Mouse (Mus musculus): ENCODE data around the gene Exoc2. TPM values are rescaled to one million over a fixed set of nuclear protein-coding genes. Genes with fewer than 3 reads are reported as not detected.

Gene Exoc2
- polyA plus RNA-seq, 1 experiment from 2014 or later, result 55.8 TPM

DNA sequence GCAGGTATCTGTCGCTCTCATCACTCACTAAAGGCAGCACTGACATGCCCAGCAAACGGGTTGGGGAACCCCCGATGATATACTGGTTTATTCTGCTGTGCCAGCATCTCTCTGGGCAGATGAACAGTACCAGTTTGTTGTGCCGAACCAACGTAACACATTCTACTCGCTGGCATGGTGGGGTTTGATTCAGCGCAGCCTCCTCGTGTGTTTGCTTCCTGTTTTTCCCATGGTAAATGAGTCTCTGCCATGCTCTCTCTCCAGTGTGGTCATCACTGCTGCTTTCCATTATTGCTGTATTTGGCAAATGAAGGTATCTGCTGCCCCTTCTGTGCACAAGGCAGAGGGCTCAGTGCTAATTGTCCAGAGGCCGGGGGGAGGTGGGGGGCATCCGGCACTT lies 15.8 kb upstream of the Exoc2 start:
- Histone ChIP-seq H3K27me3 (peaks cover 11% of the 10 kb centered on the region; the same call in 1 of the 2 replicates), H3K36me3 (no peaks in the 10 kb centered on the region), H3K9me3 (no peaks in the 10 kb centered on the region), H3K27ac (replicated peaks) (no peak overlapping the region), H3K4me3 (no peak overlapping the region), H3K4me1 (peaks cover 13% of the 10 kb centered on the region), H3K9ac (replicated peaks) (no peak overlapping the region), H3K4me2 (replicated peaks) (no peak overlapping the region)
- ATAC-seq (replicated peaks), result no peak
- WGBS, result 86% methylated on average over 10 of the region's 10 CpGs

DNA sequence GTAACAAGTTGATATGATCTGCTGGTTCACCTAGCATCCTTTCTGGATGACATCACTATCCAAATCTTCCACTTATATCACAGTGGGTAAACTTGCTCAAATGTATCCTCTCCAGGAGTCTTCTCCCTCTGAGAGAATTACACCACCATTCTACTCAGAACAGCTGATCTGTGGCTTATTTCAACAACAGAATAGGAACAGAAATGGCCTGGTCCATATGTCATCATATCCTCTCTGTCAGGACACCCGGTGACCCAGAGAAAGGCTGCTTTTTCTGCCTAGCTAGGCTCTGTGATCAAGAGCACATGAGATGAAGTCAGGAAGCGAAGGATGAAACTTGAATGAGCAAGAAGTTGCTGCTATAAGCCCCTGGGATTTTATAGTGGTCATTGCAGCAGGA lies 13.8 kb upstream of the Exoc2 start:
- Histone ChIP-seq H3K9me3 (no peaks in the 10 kb centered on the region), H3K4me1 (peaks cover 13% of the 10 kb centered on the region), H3K36me3 (no peaks in the 10 kb centered on the region), H3K4me3 (no peak overlapping the region), H3K27me3 (peaks cover 11% of the 10 kb centered on the region; the same call in 1 of the 2 replicates), H3K27ac (replicated peaks) (no peak overlapping the region), H3K4me2 (replicated peaks) (no peak overlapping the region), H3K9ac (replicated peaks) (no peak overlapping the region)
- ATAC-seq (replicated peaks), result no peak
- 89% methylated on average over 2 of the region's 2 CpGs for WGBS

DNA sequence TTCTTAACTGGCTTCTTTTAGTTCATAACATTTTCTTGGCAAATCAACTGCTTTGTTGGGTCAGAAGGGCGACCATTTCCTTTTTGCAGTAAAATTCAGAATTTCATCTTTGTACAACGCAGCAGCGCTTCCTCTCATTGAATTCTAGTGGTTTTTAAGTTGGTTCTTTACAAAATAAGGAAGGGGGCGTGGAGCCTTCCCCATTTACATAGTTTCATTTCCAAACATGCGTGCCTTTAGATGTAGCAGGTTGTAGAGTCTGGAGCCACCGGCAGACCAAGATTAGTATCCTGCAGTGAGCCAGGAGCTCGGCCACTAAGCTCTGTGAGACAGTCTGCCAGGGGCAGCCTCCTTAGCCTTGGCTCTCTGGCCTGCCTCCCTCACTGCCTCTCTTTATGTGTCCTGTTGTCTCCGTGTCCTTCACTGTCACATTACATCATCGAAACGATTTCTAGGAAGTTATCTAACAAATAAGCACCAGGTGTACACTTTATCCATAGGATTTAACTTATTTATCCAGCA lies 13.1 kb upstream of the Exoc2 start:
- 70% methylated on average over 10 of the region's 10 CpGs for WGBS
- H3K4me3 ChIP-seq, result no peak overlapping the region
- no peak overlapping the region for H3K9ac ChIP-seq (replicated peaks)
- H3K36me3 ChIP-seq, result no peaks in the 10 kb centered on the region
- ATAC-seq (replicated peaks), result no peak
- no peak overlapping the region for H3K27ac ChIP-seq (replicated peaks)
- H3K4me2 ChIP-seq (replicated peaks), result no peak overlapping the region
- H3K27me3 ChIP-seq, result peaks cover 11% of the 10 kb centered on the region; the same call in 1 of the 2 replicates
- H3K4me1 ChIP-seq, result peaks cover 13% of the 10 kb centered on the region
- H3K9me3 ChIP-seq, result no peaks in the 10 kb centered on the region

DNA sequence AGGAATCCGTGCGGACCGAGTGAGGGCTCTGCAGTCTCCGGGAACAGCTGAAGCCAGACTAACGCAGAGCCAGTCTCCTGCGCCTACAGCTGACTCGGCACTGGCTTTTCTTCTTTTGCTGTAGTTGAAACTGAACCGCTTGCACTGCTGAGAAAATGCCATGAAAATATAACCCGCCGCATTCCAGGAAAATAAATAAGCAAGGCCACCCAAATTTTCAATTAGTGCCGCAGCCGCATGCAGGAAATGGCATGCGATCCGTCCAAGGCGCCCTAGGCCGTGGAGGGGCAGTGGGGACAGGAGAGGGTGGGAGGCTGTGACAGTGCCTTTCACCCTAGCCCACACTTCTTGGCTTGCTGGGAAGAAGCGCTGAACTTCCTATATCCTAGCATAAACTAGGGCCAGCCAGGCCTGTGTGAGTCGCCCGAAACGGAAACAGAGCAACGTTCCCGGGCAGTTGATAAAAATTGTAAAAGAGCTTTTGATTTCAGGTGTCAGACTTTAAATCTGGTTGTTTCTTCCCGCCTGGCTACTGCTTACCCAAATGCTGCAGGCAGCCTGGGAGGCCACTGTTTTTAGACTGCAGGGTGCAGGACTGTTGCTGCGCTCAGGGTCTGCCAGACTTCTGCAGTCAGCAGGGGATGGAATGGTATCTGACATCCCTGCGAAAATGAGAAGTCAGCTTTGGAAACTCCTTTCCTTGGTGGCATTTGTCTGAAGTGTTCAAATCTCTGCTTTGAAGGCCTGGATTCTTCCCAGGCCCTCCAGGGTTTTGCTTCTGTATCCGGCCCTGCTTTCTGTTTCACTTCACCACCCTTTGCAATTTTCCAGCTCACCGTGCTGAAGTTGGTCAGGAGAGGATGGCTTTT lies 11.9 kb upstream of the Exoc2 start:
- peaks cover 13% of the 10 kb centered on the region for H3K4me1 ChIP-seq
- H3K27me3 ChIP-seq, result peaks cover 11% of the 10 kb centered on the region; the same call in 1 of the 2 replicates
- 0 out of 2 replicates have a peak overlapping the region, but pooled peaks have one; percentile 6 for H3K27ac ChIP-seq (replicated peaks)
- peak; percentile 91 for ATAC-seq (replicated peaks)
- H3K4me2 ChIP-seq (replicated peaks), result peak overlapping the region; percentile 52
- H3K9ac ChIP-seq (replicated peaks), result peak overlapping the region; percentile 30
- H3K36me3 ChIP-seq, result no peaks in the 10 kb centered on the region
- H3K9me3 ChIP-seq, result no peaks in the 10 kb centered on the region
- WGBS, result 17% methylated on average over 27 of the region's 27 CpGs
- peak overlapping the region; percentile 32 for H3K4me3 ChIP-seq

DNA sequence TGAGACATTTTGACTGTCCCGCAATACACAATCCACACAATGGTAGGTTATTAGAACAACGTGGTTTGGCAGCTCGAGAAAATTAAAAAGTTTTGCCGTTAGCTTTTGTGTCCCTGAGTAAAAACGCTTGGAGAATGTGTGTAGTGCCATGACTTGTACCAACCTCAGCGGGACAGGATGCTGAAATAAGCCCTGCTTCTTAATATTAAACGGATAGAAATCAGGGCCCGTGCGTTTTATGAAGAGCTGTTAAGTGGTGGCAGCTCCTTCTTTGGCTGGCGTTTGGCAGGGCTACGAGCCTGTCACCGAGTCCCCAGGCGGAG lies 11.3 kb upstream of the Exoc2 start:
- peak overlapping the region; percentile 32 for H3K4me3 ChIP-seq
- ATAC-seq (replicated peaks), result peak; percentile 41; the same call in 1 of the 2 replicates
- 15% methylated on average over 13 of the region's 13 CpGs for WGBS
- no peaks in the 10 kb centered on the region for H3K9me3 ChIP-seq
- H3K9ac ChIP-seq (replicated peaks), result peak overlapping the region; percentile 30
- H3K4me2 ChIP-seq (replicated peaks), result peak overlapping the region; percentile 52
- no peak overlapping the region for H3K27ac ChIP-seq (replicated peaks)
- peaks cover 13% of the 10 kb centered on the region for H3K4me1 ChIP-seq
- H3K36me3 ChIP-seq, result no peaks in the 10 kb centered on the region
- H3K27me3 ChIP-seq, result peaks cover 11% of the 10 kb centered on the region; the same call in 1 of the 2 replicates

DNA sequence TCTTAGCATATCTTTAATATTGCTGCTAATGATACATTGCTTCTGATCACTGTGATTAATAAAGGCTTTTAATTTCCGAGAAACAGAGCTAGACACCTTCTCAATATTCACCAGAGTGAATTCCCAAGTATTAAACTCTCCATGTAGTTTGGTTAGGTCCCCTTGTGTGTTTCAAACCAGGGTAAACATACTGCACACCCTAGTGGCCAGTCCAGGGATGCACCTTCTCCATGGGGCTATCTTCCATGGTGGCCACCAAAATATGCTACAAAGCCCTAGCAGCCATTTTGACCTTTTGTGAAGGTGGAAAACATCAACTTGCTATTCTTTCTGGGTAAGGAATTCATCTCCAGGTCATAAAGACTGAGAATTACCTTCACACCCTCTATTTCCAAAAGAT lies 7.8 kb upstream of the Exoc2 start:
- no peak overlapping the region for H3K9ac ChIP-seq (replicated peaks)
- no peaks in the 10 kb centered on the region for H3K9me3 ChIP-seq
- H3K27ac ChIP-seq (replicated peaks), result no peak overlapping the region
- 66% methylated on average over 1 of the region's 1 CpGs for WGBS
- ATAC-seq (replicated peaks), result no peak
- H3K36me3 ChIP-seq, result no peaks in the 10 kb centered on the region
- peaks cover under 1% of the 10 kb centered on the region; the same call in 1 of the 2 replicates for H3K27me3 ChIP-seq
- no peak overlapping the region for H3K4me3 ChIP-seq
- H3K4me1 ChIP-seq, result peaks cover 18% of the 10 kb centered on the region
- H3K4me2 ChIP-seq (replicated peaks), result no peak overlapping the region

DNA sequence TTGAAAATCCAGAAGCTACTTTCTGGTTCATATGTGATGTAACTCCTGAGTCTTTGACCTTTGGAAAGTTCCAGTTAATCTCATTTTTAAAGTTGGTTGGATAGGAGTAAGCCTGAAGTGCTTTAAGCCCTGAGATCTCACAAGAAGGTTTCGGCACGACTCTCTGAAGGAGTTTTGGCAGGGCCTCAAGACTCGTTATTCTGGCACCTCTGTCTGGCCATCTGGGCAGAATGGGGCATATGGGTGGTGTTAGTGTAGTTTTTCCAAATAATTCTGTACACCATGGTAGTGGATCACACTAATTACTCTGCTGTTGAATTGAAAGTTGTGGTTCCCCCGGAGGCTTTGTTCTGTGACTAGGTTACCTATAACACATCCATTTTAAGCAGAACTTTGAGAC lies 4.3 kb upstream of the Exoc2 start:
- peaks cover 10% of the 10 kb centered on the region for H3K4me1 ChIP-seq
- no peak overlapping the region for H3K4me3 ChIP-seq
- no peaks in the 10 kb centered on the region for H3K36me3 ChIP-seq
- H3K9ac ChIP-seq (replicated peaks), result no peak overlapping the region
- no peak overlapping the region for H3K27ac ChIP-seq (replicated peaks)
- ATAC-seq (replicated peaks), result no peak; the same call in 1 of the 2 replicates
- H3K4me2 ChIP-seq (replicated peaks), result no peak overlapping the region
- H3K27me3 ChIP-seq, result no peaks in the 10 kb centered on the region
- no peaks in the 10 kb centered on the region for H3K9me3 ChIP-seq
- 19% methylated on average over 4 of the region's 4 CpGs for WGBS

DNA sequence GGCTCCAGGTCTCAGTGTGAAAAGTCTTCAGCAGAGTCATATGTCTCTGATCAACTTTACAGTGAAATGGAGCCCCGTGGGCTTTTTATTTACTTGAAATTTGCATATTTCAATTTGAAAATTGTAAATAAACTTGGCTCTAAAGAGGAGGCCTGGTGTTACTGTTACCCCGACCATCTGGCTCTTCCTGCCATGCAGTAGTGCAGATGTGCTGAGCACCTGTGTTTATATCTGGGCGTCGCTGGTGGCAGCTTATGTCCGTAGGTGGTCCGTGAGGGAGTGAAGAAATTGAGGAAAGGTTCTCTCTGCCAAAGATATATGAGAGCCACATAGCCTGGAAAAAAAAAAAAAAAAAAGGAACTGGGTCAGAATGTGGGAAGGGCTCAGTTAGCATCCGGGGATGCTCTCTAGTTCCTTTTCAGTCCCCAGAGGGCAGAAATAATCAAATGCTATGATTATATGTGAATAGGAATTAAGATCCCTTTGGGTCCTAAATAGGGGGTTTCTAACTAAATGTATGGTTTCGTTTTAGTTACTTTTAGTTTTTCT lies 2.7 kb upstream of the Exoc2 start:
- no peak for ATAC-seq (replicated peaks)
- Histone ChIP-seq H3K4me1 (peaks cover 17% of the 10 kb centered on the region), H3K4me3 (no peak overlapping the region), H3K27ac (replicated peaks) (no peak overlapping the region), H3K9ac (replicated peaks) (no peak overlapping the region), H3K36me3 (no peaks in the 10 kb centered on the region), H3K4me2 (replicated peaks) (no peak overlapping the region), H3K9me3 (no peaks in the 10 kb centered on the region), H3K27me3 (no peaks in the 10 kb centered on the region)
- WGBS, result 56% methylated on average over 8 of the region's 8 CpGs

DNA sequence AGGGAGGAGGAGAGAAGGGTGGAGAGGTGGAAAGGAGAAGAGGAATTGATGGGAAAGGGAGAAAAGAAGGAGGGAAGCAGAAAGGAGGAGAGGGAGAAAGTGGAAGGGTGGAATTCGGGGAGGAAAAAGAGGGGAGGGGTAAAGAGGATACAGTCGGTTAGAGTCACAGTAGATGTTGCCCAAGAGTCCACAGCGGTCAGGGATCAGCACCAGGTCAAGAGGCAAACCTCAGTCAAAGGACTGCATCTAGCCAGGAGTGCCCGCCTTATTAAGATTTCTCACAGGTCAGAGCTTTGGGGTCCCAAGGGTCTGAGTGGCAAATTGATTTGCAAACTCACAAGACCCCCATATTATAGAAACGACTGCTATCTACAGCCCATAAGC lies 346 bp upstream of the Exoc2 start:
- peak overlapping the region; percentile 92 for H3K4me3 ChIP-seq
- ATAC-seq (replicated peaks), result peak; percentile 57
- peak overlapping the region; percentile 60 for H3K4me2 ChIP-seq (replicated peaks)
- H3K36me3 ChIP-seq, result no peaks in the 10 kb centered on the region
- no peaks in the 10 kb centered on the region for H3K9me3 ChIP-seq
- peak overlapping the region; percentile 80 for H3K9ac ChIP-seq (replicated peaks)
- 22% methylated on average over 5 of the region's 5 CpGs for WGBS
- no peaks in the 10 kb centered on the region for H3K27me3 ChIP-seq
- H3K4me1 ChIP-seq, result peaks cover 21% of the 10 kb centered on the region
- no peak overlapping the region for H3K27ac ChIP-seq (replicated peaks)

DNA sequence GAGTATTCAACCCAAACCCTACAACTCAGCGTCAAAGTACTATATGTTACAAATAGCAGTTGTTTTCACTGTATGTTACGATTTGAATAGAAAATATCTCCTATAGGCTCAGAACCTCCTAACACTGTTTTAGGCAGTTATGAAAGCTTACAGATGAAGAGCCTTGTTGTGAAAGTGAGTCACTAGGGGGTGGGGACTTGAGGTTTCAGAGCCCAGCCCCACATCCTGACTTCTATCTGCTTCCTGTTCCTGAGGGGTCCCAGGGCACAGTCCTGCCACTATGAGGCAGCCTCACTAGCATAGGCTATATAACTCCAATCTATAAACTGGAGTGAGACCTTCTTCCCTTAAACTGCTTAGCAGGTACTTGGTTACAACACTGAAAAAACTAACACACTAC lies 1.8 kb downstream of the Exoc2 start:
- no peak overlapping the region for H3K9ac ChIP-seq (replicated peaks)
- no peak for ATAC-seq (replicated peaks)

DNA sequence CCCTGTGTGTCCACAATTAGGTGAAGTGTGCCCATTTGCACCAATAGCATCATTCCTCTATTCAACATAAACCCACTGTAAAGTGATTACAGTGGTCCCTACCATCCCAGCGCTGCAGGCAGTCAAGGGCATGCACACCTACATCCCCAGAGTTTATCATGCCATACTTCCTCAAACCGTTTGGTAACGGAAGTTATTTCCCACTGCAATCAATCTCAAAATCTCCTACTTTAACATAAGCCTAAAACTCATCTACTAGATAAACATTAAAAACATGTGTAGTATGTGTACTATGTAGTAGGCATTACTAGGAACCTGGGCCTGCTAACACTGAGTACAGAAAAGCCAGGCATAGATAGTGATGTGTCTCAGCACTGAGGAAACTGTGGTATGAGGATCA lies 2.8 kb downstream of the Exoc2 start:
- no peaks in the 10 kb centered on the region for H3K9me3 ChIP-seq
- H3K9ac ChIP-seq (replicated peaks), result no peak overlapping the region
- no peak overlapping the region for H3K27ac ChIP-seq (replicated peaks)
- no peak for ATAC-seq (replicated peaks)
- peaks cover 26% of the 10 kb centered on the region for H3K4me1 ChIP-seq
- H3K27me3 ChIP-seq, result no peaks in the 10 kb centered on the region
- H3K36me3 ChIP-seq, result no peaks in the 10 kb centered on the region
- 93% methylated on average over 3 of the region's 3 CpGs for WGBS
- H3K4me2 ChIP-seq (replicated peaks), result no peak overlapping the region
- no peak overlapping the region for H3K4me3 ChIP-seq

More for the DNA sequence above, 1.8 kb downstream of the Exoc2 start:
- H3K4me3 ChIP-seq, result no peak overlapping the region
- WGBS, result 96% methylated on average over 2 of the region's 2 CpGs
- no peak overlapping the region for H3K27ac ChIP-seq (replicated peaks)
- H3K4me2 ChIP-seq (replicated peaks), result no peak overlapping the region
- H3K27me3 ChIP-seq, result no peaks in the 10 kb centered on the region
- H3K9me3 ChIP-seq, result no peaks in the 10 kb centered on the region
- H3K4me1 ChIP-seq, result peaks cover 17% of the 10 kb centered on the region
- H3K36me3 ChIP-seq, result no peaks in the 10 kb centered on the region

DNA sequence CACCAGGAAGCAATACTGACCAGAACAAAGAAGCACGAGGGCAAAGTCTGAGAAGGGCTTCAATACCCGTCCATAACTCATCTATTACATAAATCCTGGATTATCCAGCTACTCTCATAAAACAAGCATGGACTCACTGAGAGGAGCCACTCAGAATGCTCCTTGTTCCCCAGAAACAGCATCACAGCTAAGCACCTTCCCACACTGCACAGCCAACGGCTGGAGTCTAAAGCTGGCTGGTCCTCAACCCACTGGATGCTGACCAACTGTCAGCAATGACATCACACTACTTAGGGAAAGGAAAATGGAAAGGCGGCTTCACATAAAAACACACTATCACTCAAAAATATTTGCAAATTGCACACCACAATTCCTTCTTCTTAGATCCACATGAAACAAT lies 5.6 kb downstream of the Exoc2 start:
- Histone ChIP-seq H3K4me2 (replicated peaks) (no peak overlapping the region), H3K27me3 (no peaks in the 10 kb centered on the region), H3K9ac (replicated peaks) (no peak overlapping the region), H3K9me3 (no peaks in the 10 kb centered on the region), H3K27ac (replicated peaks) (no peak overlapping the region), H3K4me3 (no peak overlapping the region), H3K36me3 (no peaks in the 10 kb centered on the region), H3K4me1 (peaks cover 21% of the 10 kb centered on the region)
- ATAC-seq (replicated peaks), result no peak
- WGBS, result 61% methylated on average over 4 of the region's 4 CpGs

Data from forebrain, embryonic 15.5 days (tissue).